Mouse (Mus musculus) C2C12 (cell line): ENCODE results near the gene Gja3. TPM values are rescaled to one million over a fixed set of nuclear protein-coding genes. Genes with fewer than 3 reads are reported as not detected.
"Not testable (repeated sequence)": the region's sequence is repeated elsewhere in the genome, so short reads cannot be mapped to it uniquely, and the experiment has no call there.

ENCODE experiments used
- H3K27me3 ChIP-seq: one replicate; pipeline ENCODE4 v1.6.1; 2011; ENCODE audit not compliant: control insufficient read depth, insufficient read depth, insufficient read length
- H3K36me3 ChIP-seq: one replicate; pipeline ENCODE4 v1.6.1; 2011; ENCODE audit not compliant: control insufficient read depth, insufficient read depth
- H3K4me3 ChIP-seq: one replicate; pipeline ENCODE4 v1.5.1; 2011; ENCODE audit warnings: mild to moderate bottlenecking, control low read depth; ENCODE audit not compliant: poor library complexity, insufficient read depth, severe bottlenecking
- H3K79me2 ChIP-seq: one replicate; pipeline ENCODE4 v1.6.1; 2011; ENCODE audit not compliant: control insufficient read depth, insufficient read depth
- H3K79me3 ChIP-seq: one replicate; pipeline ENCODE4 v1.6.1; 2011; ENCODE audit warnings: low read depth, control low read depth
- H3ac ChIP-seq: one replicate; pipeline ENCODE3; 2011; ENCODE audit warnings: low read depth; ENCODE audit not compliant: control insufficient read depth, insufficient read length
- CEBPB ChIP-seq: IDR thresholded peaks from one replicate; pipeline ENCODE4 v1.6.1; 2011; ENCODE audit warnings: low read depth, mild to moderate bottlenecking, control low read depth, moderate library complexity
- CTCF ChIP-seq: IDR thresholded peaks from one replicate; pipeline ENCODE4 v1.5.1; 2011; ENCODE audit not compliant: control insufficient read depth, insufficient read depth, insufficient read length
- FOSL1 ChIP-seq: IDR thresholded peaks from one replicate; pipeline ENCODE4 v1.8.0; 2011; ENCODE audit warnings: mild to moderate bottlenecking, low read length; ENCODE audit not compliant: poor library complexity, insufficient read depth, severe bottlenecking
- MAX ChIP-seq: IDR thresholded peaks from one replicate; pipeline ENCODE4 v1.6.1; 2011; ENCODE audit warnings: mild to moderate bottlenecking, control low read depth
- MYOD1 ChIP-seq: IDR thresholded peaks from one replicate; pipeline ENCODE4 v1.6.1; 2011; ENCODE audit warnings: low read depth; ENCODE audit not compliant: control insufficient read depth, insufficient read length
- MYOG ChIP-seq: IDR thresholded peaks from one replicate; pipeline ENCODE4 v1.6.1; 2011; ENCODE audit not compliant: control insufficient read depth, insufficient read length; ENCODE audit errors: extremely low read depth
- USF1 ChIP-seq: IDR thresholded peaks from one replicate; pipeline ENCODE4 v1.6.1; 2011; ENCODE audit warnings: low read depth, mild to moderate bottlenecking, control low read depth, moderate library complexity
- polyA plus RNA-seq: library from polyadenylated mRNA; unstranded; fragments of >200 nt; fragmentation: generic; extraction: Trizol; gene quantifications from one replicate; pipeline ENCODE4 v1.2.1, GENCODE M21; 2012; ENCODE audit warnings: missing spikeins

Gene Gja3
- polyA plus RNA-seq, 1 experiment, result 7.1 TPM

GRCm38 (mm10) chr14:57060052-57060451 is 2.2 kb upstream of the Gja3 start:
- not testable (repeated sequence) for H3K27me3 ChIP-seq, H3ac ChIP-seq, H3K79me2 ChIP-seq, H3K79me3 ChIP-seq, H3K36me3 ChIP-seq, H3K4me3 ChIP-seq
- TF ChIP-seq CTCF, result peak; percentile 51

DNA sequence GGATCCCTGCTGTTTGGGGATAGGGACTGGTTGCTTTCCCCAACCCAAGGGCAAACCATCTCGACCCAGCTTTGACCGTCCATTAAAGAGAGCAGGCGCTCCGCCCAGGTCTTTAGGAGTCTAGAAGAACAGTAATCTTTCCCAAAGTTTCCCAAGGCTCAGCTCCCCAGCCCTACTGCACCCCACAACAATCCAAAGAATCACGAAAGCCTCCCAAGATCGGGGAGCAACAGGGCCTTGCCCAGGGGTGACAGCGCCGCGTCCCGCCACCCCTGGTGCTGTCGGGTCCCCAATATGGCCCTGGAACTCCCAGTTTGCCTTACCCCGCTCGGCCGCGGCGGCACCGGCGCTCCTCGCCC is 717 bp downstream of the Gja3 start:
- H3K79me2 ChIP-seq, result no peaks in the 10 kb centered on the region
- H3K27me3 ChIP-seq, result peaks cover 6% of the 10 kb centered on the region
- H3K79me3 ChIP-seq, result no peaks in the 10 kb centered on the region
- no peaks in the 10 kb centered on the region for H3K36me3 ChIP-seq
- H3K4me3 ChIP-seq, result no peak overlapping the region
- H3ac ChIP-seq, result no peak overlapping the region
- no peak for TF ChIP-seq MYOG
- no peak for TF ChIP-seq FOSL1
- no peak for TF ChIP-seq CEBPB

- Histone ChIP-seq H3K27me3 (peaks cover 5% of the 10 kb centered on the region), H3K79me2 (no peaks in the 10 kb centered on the region), H3ac (no peak overlapping the region), H3K4me3 (no peak overlapping the region), H3K36me3 (no peaks in the 10 kb centered on the region), H3K79me3 (no peaks in the 10 kb centered on the region)
- TF ChIP-seq MYOG (no peak), USF1 (no peak), MYOD1 (no peak), FOSL1 (no peak), CTCF (no peak), MAX (no peak), CEBPB (no peak)
Observed at GRCm38 (mm10) chr14:57052713-57053112, 5.2 kb downstream of the Gja3 start.

DNA sequence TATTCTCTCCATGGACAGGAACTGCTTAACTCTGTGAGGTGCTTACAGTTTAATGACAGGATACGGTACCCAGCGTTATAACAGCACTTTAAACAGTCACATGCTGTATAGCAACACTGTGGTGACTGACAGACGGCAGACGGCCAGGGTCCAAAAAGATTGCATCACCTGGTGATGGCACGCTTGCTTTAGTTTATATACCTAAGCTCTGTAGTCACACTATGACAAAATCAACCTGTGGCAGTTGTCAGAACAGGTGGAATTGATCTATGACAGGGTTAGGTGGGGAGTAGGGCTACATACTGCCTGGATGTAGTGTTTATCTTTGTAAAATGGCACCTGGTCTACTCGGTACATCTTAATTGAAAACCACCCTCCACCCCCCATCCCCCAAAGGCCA is 14.0 kb downstream of the Gja3 start:
- Histone ChIP-seq H3ac (no peak overlapping the region), H3K79me2 (no peaks in the 10 kb centered on the region), H3K79me3 (no peaks in the 10 kb centered on the region), H3K36me3 (no peaks in the 10 kb centered on the region), H3K27me3 (no peaks in the 10 kb centered on the region), H3K4me3 (no peak overlapping the region)
- TF ChIP-seq MYOG (no peak), MYOD1 (no peak), CTCF (no peak), MAX (no peak), FOSL1 (no peak), USF1 (no peak), CEBPB (no peak)

- Histone ChIP-seq H3ac (no peak overlapping the region), H3K79me2 (no peaks in the 10 kb centered on the region), H3K27me3 (no peaks in the 10 kb centered on the region), H3K4me3 (no peak overlapping the region), H3K36me3 (no peaks in the 10 kb centered on the region), H3K79me3 (no peaks in the 10 kb centered on the region)
- TF ChIP-seq MYOD1 (no peak), CTCF (no peak), CEBPB (no peak), MYOG (no peak), FOSL1 (no peak), MAX (no peak), USF1 (no peak)
Observed at GRCm38 (mm10) chr14:57041439-57041838, 16.5 kb downstream of the Gja3 start.

- Histone ChIP-seq H3ac (no peak overlapping the region), H3K79me2 (no peaks in the 10 kb centered on the region), H3K79me3 (no peaks in the 10 kb centered on the region), H3K36me3 (no peaks in the 10 kb centered on the region), H3K27me3 (no peaks in the 10 kb centered on the region), H3K4me3 (no peak overlapping the region)
- TF ChIP-seq CTCF, result no peak
- no peak for TF ChIP-seq MYOD1
- no peak for TF ChIP-seq FOSL1
- no peak for TF ChIP-seq CEBPB
- TF ChIP-seq MYOG, result no peak
- no peak for TF ChIP-seq MAX
Observed at GRCm38 (mm10) chr14:57034926-57035498, 22.9 kb downstream of the Gja3 start.

DNA sequence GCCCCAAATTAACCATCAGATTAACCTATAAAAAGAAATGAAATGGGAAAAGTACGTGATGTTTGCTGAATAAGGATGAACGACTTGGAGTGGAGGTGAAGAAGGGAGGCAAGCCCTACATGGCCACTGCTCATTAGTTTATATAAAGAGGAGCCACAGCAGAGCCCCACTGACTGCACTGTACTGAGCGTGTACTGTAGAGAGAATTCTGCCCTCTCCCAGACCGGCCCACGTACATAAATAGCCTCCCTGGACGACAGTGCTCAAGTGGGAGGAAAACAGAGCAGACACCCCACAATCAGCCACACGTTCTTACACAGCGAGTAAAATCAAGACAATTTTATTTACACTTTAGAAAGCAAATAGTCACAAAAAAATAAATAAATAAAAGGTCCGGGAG is 23.8 kb downstream of the Gja3 start:
- Histone ChIP-seq H3K4me3 (no peak overlapping the region), H3K79me2 (no peaks in the 10 kb centered on the region), H3ac (no peak overlapping the region), H3K27me3 (no peaks in the 10 kb centered on the region), H3K36me3 (no peaks in the 10 kb centered on the region), H3K79me3 (no peaks in the 10 kb centered on the region)
- TF ChIP-seq MYOD1, result no peak
